28 mouse cellular contexts compared by ENCODE assay signal in genomic region chr16:38375182-38375581, GRCm38 (mm10). TPM values are rescaled to one million over a fixed set of nuclear protein-coding genes. Genes with fewer than 3 reads are reported as not detected.
DNase-seq lines count a peak whose midpoint lies in the region; ATAC-seq and TF ChIP-seq lines count a peak whose summit lies in the region.
"Had no signal": no experiment of that assay in that cellular context is flagged by ENCODE, and none has a peak within 500 bp of the region (broad histone marks: within the 10 kb centered on the region; RNA-seq: fewer than 3 reads in every experiment).

No protein-coding gene starts in this region.

- H3K9ac ChIP-seq in heart, embryonic 12.5 days, result peak overlapping the region; percentile 39
- no peak overlapping the region for H3K9ac ChIP-seq in heart, adult 2 months (ENCODE audit: low read depth, low read length)
- H3K9ac ChIP-seq in limb, embryonic 13.5 days, result 0 out of 2 replicates have a peak overlapping the region, but pooled peaks have one; percentile 19
- peak overlapping the region; percentile 48 for H3K9ac ChIP-seq in liver, postnatal 0 days (replicated peaks)
- no peak overlapping the region for H3K9ac ChIP-seq in forebrain, embryonic 15.5 days (replicated peaks)
- H3K9ac ChIP-seq: forebrain, postnatal 0 days; hindbrain, embryonic 15.5 days; limb, embryonic 12.5 days; lung, embryonic 15.5 days; midbrain, embryonic 12.5 days had no signal

- no peaks in the 10 kb centered on the region for H3K79me2 ChIP-seq in heart, adult 2 months (replicated peaks; ENCODE audit: control insufficient read depth, insufficient read depth, low read length)

- TF ChIP-seq CTCF in heart, adult 2 months (IDR thresholded peaks at IDR 0.05), result no peak
- TF ChIP-seq CTCF in bone marrow, adult 2 months (IDR thresholded peaks at IDR 0.05; ENCODE audit: control insufficient read depth, insufficient read depth, low read length), result no peak
- TF ChIP-seq CTCF in liver, postnatal 0 days (IDR thresholded peaks at IDR 0.05; ENCODE audit: low read depth), result no peak

- H3K9me3 ChIP-seq in heart, embryonic 12.5 days (replicated peaks), result no peaks in the 10 kb centered on the region
- no peaks in the 10 kb centered on the region for H3K9me3 ChIP-seq in limb, embryonic 13.5 days
- H3K9me3 ChIP-seq in limb, embryonic 10.5 days (replicated peaks), result no peaks in the 10 kb centered on the region
- no peaks in the 10 kb centered on the region for H3K9me3 ChIP-seq in liver, postnatal 0 days (ENCODE audit: low read length)
- no peaks in the 10 kb centered on the region for H3K9me3 ChIP-seq in forebrain, embryonic 15.5 days
- H3K9me3 ChIP-seq: embryonic facial prominence, embryonic 13.5 days; hindbrain, embryonic 15.5 days; limb, embryonic 12.5 days; lung, embryonic 15.5 days; midbrain, embryonic 12.5 days had no signal

- H3K27ac ChIP-seq in heart, embryonic 12.5 days (ENCODE audit: poor library complexity, severe bottlenecking), result 0 out of 2 replicates have a peak overlapping the region, but pooled peaks have one; percentile 12
- H3K27ac ChIP-seq in heart, adult 2 months, result no peak overlapping the region
- H3K27ac ChIP-seq in limb, embryonic 13.5 days, result no peak overlapping the region
- H3K27ac ChIP-seq in limb, embryonic 10.5 days, result no peak overlapping the region
- H3K27ac ChIP-seq in bone marrow, adult 2 months (ENCODE audit: control insufficient read depth, insufficient read depth, low read depth, low read length, poor library complexity), result no peak overlapping the region
- no peak overlapping the region for H3K27ac ChIP-seq in liver, postnatal 0 days (ENCODE audit: low read depth)
- no peak overlapping the region for H3K27ac ChIP-seq in forebrain, embryonic 15.5 days (replicated peaks)
- H3K27ac ChIP-seq: embryonic facial prominence, embryonic 13.5 days; limb, embryonic 12.5 days; lung, embryonic 15.5 days; midbrain, embryonic 12.5 days had no signal

- H3K4me1 ChIP-seq in heart, embryonic 12.5 days (replicated peaks), result peaks cover 64% of the 10 kb centered on the region
- H3K4me1 ChIP-seq in heart, adult 2 months (ENCODE audit: control insufficient read depth, insufficient read depth, low read length), result peaks cover 13% of the 10 kb centered on the region
- H3K4me1 ChIP-seq in limb, embryonic 13.5 days, result peaks cover 15% of the 10 kb centered on the region
- H3K4me1 ChIP-seq in limb, embryonic 10.5 days, result peaks cover 21% of the 10 kb centered on the region
- no peaks in the 10 kb centered on the region; the same call in 1 of the 2 replicates for H3K4me1 ChIP-seq in bone marrow, adult 2 months (ENCODE audit: control insufficient read depth, insufficient read depth, low read length)
- H3K4me1 ChIP-seq in liver, postnatal 0 days (ENCODE audit: insufficient read depth), result peaks cover 39% of the 10 kb centered on the region
- H3K4me1 ChIP-seq in forebrain, embryonic 15.5 days, result peaks cover 11% of the 10 kb centered on the region

- H3K27me3 ChIP-seq in heart, embryonic 12.5 days (replicated peaks), result no peaks in the 10 kb centered on the region
- no peaks in the 10 kb centered on the region for H3K27me3 ChIP-seq in heart, adult 2 months (ENCODE audit: control insufficient read depth, insufficient read depth, low read length)
- no peaks in the 10 kb centered on the region for H3K27me3 ChIP-seq in limb, embryonic 13.5 days
- no peaks in the 10 kb centered on the region for H3K27me3 ChIP-seq in limb, embryonic 10.5 days (ENCODE audit: low read depth, poor library complexity, severe bottlenecking)
- H3K27me3 ChIP-seq in liver, postnatal 0 days (ENCODE audit: insufficient read depth, low read length), result no peaks in the 10 kb centered on the region
- no peaks in the 10 kb centered on the region for H3K27me3 ChIP-seq in forebrain, embryonic 15.5 days
- H3K27me3 ChIP-seq: embryonic facial prominence, embryonic 13.5 days; hindbrain, embryonic 15.5 days; limb, embryonic 12.5 days; lung, embryonic 15.5 days; midbrain, embryonic 12.5 days had no signal

- no peak for TF ChIP-seq POLR2A in heart, adult 2 months (IDR thresholded peaks at IDR 0.05; ENCODE audit: insufficient read depth, low read depth, low read length)
- no peak for TF ChIP-seq POLR2A in bone marrow, adult 2 months (IDR thresholded peaks at IDR 0.05; ENCODE audit: borderline replicate concordance, control insufficient read depth, low read depth, low read length)

- intact Hi-C loops in heart, adult 2 months (cut with DNase I), result no loop called here

- 41% methylated on average over 7 of the region's 7 CpGs for WGBS in heart, embryonic 12.5 days
- 40% methylated on average over 7 of the region's 7 CpGs for WGBS in heart, adult 2 months
- WGBS in limb, embryonic 13.5 days, result 82% methylated on average over 7 of the region's 7 CpGs
- 86% methylated on average over 7 of the region's 7 CpGs for WGBS in limb, embryonic 10.5 days
- 58% methylated on average over 7 of the region's 7 CpGs for WGBS in bone marrow, adult 2 months
- WGBS in liver, postnatal 0 days (ENCODE audit: insufficient replicate concordance), result 41% methylated on average over 7 of the region's 7 CpGs
- WGBS in forebrain, embryonic 15.5 days, result 87% methylated on average over 7 of the region's 7 CpGs

- peak overlapping the region; percentile 10; the same call in 1 of the 2 replicates for H3K4me3 ChIP-seq in heart, embryonic 12.5 days
- no peak overlapping the region for H3K4me3 ChIP-seq in heart, adult 2 months
- no peak overlapping the region for H3K4me3 ChIP-seq in limb, embryonic 13.5 days
- H3K4me3 ChIP-seq in limb, embryonic 10.5 days, result no peak overlapping the region
- H3K4me3 ChIP-seq in bone marrow, adult 2 months (replicated peaks; ENCODE audit: control insufficient read depth, low read depth, low read length), result peak overlapping the region; percentile 34
- peak overlapping the region; percentile 56 for H3K4me3 ChIP-seq in liver, postnatal 0 days (ENCODE audit: low read depth, low read length)
- H3K4me3 ChIP-seq in forebrain, embryonic 15.5 days, result no peak overlapping the region
- H3K4me3 ChIP-seq: embryonic facial prominence, embryonic 13.5 days; hindbrain, embryonic 15.5 days; limb, embryonic 12.5 days; lung, embryonic 15.5 days; midbrain, embryonic 12.5 days had no signal

- peak overlapping the region; percentile 37 for H3K4me2 ChIP-seq in heart, embryonic 12.5 days
- H3K4me2 ChIP-seq in limb, embryonic 13.5 days (replicated peaks), result no peak overlapping the region
- peak overlapping the region; percentile 76 for H3K4me2 ChIP-seq in liver, postnatal 0 days (ENCODE audit: low read depth, low read length)
- H3K4me2 ChIP-seq in forebrain, embryonic 15.5 days (replicated peaks), result no peak overlapping the region
- H3K4me2 ChIP-seq: embryonic facial prominence, embryonic 13.5 days; hindbrain, embryonic 15.5 days; limb, embryonic 12.5 days; lung, embryonic 15.5 days; midbrain, embryonic 12.5 days had no signal

- ATAC-seq in heart, embryonic 12.5 days (ENCODE audit: insufficient number of reproducible peaks, low FRiP score), result no peak
- ATAC-seq in limb, embryonic 13.5 days (ENCODE audit: low FRiP score, low read depth), result no peak
- ATAC-seq in liver, postnatal 0 days, result no peak
- ATAC-seq in forebrain, embryonic 15.5 days (replicated peaks), result no peak
- ATAC-seq: activated CD4-positive, CD25-positive, alpha-beta regulatory T cell, adult 4 months; intestine, embryonic 16.5 days had no signal

- no peak for DNase-seq in heart, adult 2 months
- DNase-seq in limb, embryonic 10.5 days (ENCODE audit: low spot score), result no peak
- no peak for DNase-seq in liver, postnatal 0 days
- DNase-seq: adrenal gland, postnatal 10 days; cerebellum, adult 9-11 months; forebrain, postnatal 0 days; kidney, postnatal 36 days; lung, postnatal 4 days; retina, postnatal 1 day had no signal

- TF ChIP-seq EP300 in heart, adult 2 months (IDR thresholded peaks at IDR 0.05; ENCODE audit: insufficient read depth, low read depth, low read length), result no peak
- TF ChIP-seq EP300 in liver, postnatal 0 days (IDR thresholded peaks at IDR 0.05; ENCODE audit: low read depth), result no peak

- H3K36me3 ChIP-seq in heart, embryonic 12.5 days, result peaks cover 84% of the 10 kb centered on the region
- peaks cover 2% of the 10 kb centered on the region for H3K36me3 ChIP-seq in heart, adult 2 months (ENCODE audit: control insufficient read depth, insufficient read depth, low read length)
- H3K36me3 ChIP-seq in limb, embryonic 13.5 days, result no peaks in the 10 kb centered on the region
- no peaks in the 10 kb centered on the region for H3K36me3 ChIP-seq in limb, embryonic 10.5 days
- peaks cover 5% of the 10 kb centered on the region; the same call in 1 of the 2 replicates for H3K36me3 ChIP-seq in liver, postnatal 0 days (replicated peaks; ENCODE audit: insufficient read depth, low read length)
- H3K36me3 ChIP-seq in forebrain, embryonic 15.5 days, result no peaks in the 10 kb centered on the region
- H3K36me3 ChIP-seq: embryonic facial prominence, embryonic 13.5 days; hindbrain, embryonic 15.5 days; limb, embryonic 12.5 days; lung, embryonic 15.5 days; midbrain, embryonic 12.5 days had no signal

RNA-seq across cellular contexts. Expression of gene Popdc2, which starts 13.2 kb away (rescaled TPM):
- polyA plus RNA-seq in heart, embryonic 12.5 days (2016; fragmentation: Nextera tagmentation; extraction: Ambion mirVana), result 308 and 330 TPM in 2 replicates
- 100 to 1,000 TPM; 462 to 476 TPM for total RNA-seq in heart, adult 2 months (2021)
- polyA plus RNA-seq in heart, adult 2 months (2012; rRNA removed), result 695 and 745 TPM in 2 replicates
- polyA plus RNA-seq in limb, embryonic 13.5 days (2015; fragmentation: Nextera tagmentation; extraction: Ambion mirVana), result 3.3 and 3.5 TPM in 2 replicates
- polyA plus RNA-seq in limb, embryonic 10.5 days (2016; fragmentation: Nextera tagmentation; extraction: Ambion mirVana), result 1.3 and 3.1 TPM in 2 replicates
- polyA plus RNA-seq in bone marrow, adult 2 months (2011; ENCODE audit: insufficient read depth, insufficient read length, low replicate concordance, missing spikeins), result 12.5 and 20.9 TPM in 2 replicates
- polyA plus RNA-seq in liver, postnatal 0 days (2015; fragmentation: Nextera tagmentation; extraction: Ambion mirVana), result 10.8 and 12.6 TPM in 2 replicates
- 0.22 and 0.42 TPM in 2 replicates for polyA plus RNA-seq in forebrain, embryonic 15.5 days (2015; fragmentation: Nextera tagmentation; extraction: Ambion mirVana)
- total RNA-seq: monocyte, adult 5-6 weeks had no signal

RNA-seq across cellular contexts. Expression of gene Gm21987, which starts 28.3 kb away (rescaled TPM):
- 2.5 and 3.8 TPM in 2 replicates for polyA plus RNA-seq in heart, embryonic 12.5 days (2016; fragmentation: Nextera tagmentation; extraction: Ambion mirVana)
- total RNA-seq in heart, adult 2 months (2021), result not detected
- polyA plus RNA-seq in heart, adult 2 months (2012; rRNA removed), result not detected in 2 replicates
- polyA plus RNA-seq in limb, embryonic 13.5 days (2015; fragmentation: Nextera tagmentation; extraction: Ambion mirVana), result not detected in 2 replicates
- not detected in 2 replicates for polyA plus RNA-seq in limb, embryonic 10.5 days (2016; fragmentation: Nextera tagmentation; extraction: Ambion mirVana)
- not detected in 2 replicates for polyA plus RNA-seq in bone marrow, adult 2 months (2011; ENCODE audit: insufficient read depth, insufficient read length, low replicate concordance, missing spikeins)
- polyA plus RNA-seq in liver, postnatal 0 days (2015; fragmentation: Nextera tagmentation; extraction: Ambion mirVana), result not detected in 2 replicates
- not detected in 2 replicates for polyA plus RNA-seq in forebrain, embryonic 15.5 days (2015; fragmentation: Nextera tagmentation; extraction: Ambion mirVana)
- total RNA-seq: adrenal gland, postnatal 10 days; forebrain, postnatal 0 days; layer of hippocampus, postnatal 10 days; left cerebral cortex, adult 8-10 months; monocyte, adult 5-6 weeks had no signal
- polyA plus RNA-seq: activated CD4-positive, CD25-positive, alpha-beta regulatory T cell, adult 4 months; brain, embryonic 14.5 days; cortical plate, adult 2 months; embryonic facial prominence, embryonic 13.5 days; forebrain, postnatal 0 days; gonadal fat pad, adult 2 months; hindbrain, embryonic 15.5 days; kidney, embryonic 14.5 days; limb, embryonic 12.5 days; lung, embryonic 15.5 days; midbrain, embryonic 12.5 days; neural tube, embryonic 11.5 days had no signal

RNA-seq across cellular contexts. Expression of gene Cox17, which starts 28.4 kb away (rescaled TPM):
- polyA plus RNA-seq in heart, embryonic 12.5 days (2016; fragmentation: Nextera tagmentation; extraction: Ambion mirVana), result 301 and 307 TPM in 2 replicates
- total RNA-seq in heart, adult 2 months (2021), result 100 to 1,000 TPM; 295 to 358 TPM
- polyA plus RNA-seq in heart, adult 2 months (2012; rRNA removed), result 190 and 221 TPM in 2 replicates
- polyA plus RNA-seq in limb, embryonic 13.5 days (2015; fragmentation: Nextera tagmentation; extraction: Ambion mirVana), result 98.8 and 106 TPM in 2 replicates
- 119 and 132 TPM in 2 replicates for polyA plus RNA-seq in limb, embryonic 10.5 days (2016; fragmentation: Nextera tagmentation; extraction: Ambion mirVana)
- 219 and 283 TPM in 2 replicates for polyA plus RNA-seq in bone marrow, adult 2 months (2011; ENCODE audit: insufficient read depth, insufficient read length, low replicate concordance, missing spikeins)
- polyA plus RNA-seq in liver, postnatal 0 days (2015; fragmentation: Nextera tagmentation; extraction: Ambion mirVana), result 274 and 276 TPM in 2 replicates
- 102 and 113 TPM in 2 replicates for polyA plus RNA-seq in forebrain, embryonic 15.5 days (2015; fragmentation: Nextera tagmentation; extraction: Ambion mirVana)

RNA-seq across cellular contexts. Expression of gene Maats1, which starts 33.2 kb away (rescaled TPM):
- 0.09 TPM in 1 of 2 replicates, not detected in the other for polyA plus RNA-seq in heart, embryonic 12.5 days (2016; fragmentation: Nextera tagmentation; extraction: Ambion mirVana)
- not detected for total RNA-seq in heart, adult 2 months (2021)
- polyA plus RNA-seq in heart, adult 2 months (2012; rRNA removed), result 0.20 TPM in 1 of 2 replicates, not detected in the other
- 0.08 and 0.10 TPM in 2 replicates for polyA plus RNA-seq in limb, embryonic 13.5 days (2015; fragmentation: Nextera tagmentation; extraction: Ambion mirVana)
- polyA plus RNA-seq in limb, embryonic 10.5 days (2016; fragmentation: Nextera tagmentation; extraction: Ambion mirVana), result 0.10 TPM in 1 of 2 replicates, not detected in the other
- polyA plus RNA-seq in bone marrow, adult 2 months (2011; ENCODE audit: insufficient read depth, insufficient read length, low replicate concordance, missing spikeins), result not detected in 2 replicates
- polyA plus RNA-seq in liver, postnatal 0 days (2015; fragmentation: Nextera tagmentation; extraction: Ambion mirVana), result 0.04 TPM in 1 of 2 replicates, not detected in the other
- polyA plus RNA-seq in forebrain, embryonic 15.5 days (2015; fragmentation: Nextera tagmentation; extraction: Ambion mirVana), result 0.54 and 1.0 TPM in 2 replicates
- total RNA-seq: monocyte, adult 5-6 weeks had no signal
- polyA plus RNA-seq: kidney, embryonic 14.5 days had no signal

RNA-seq across cellular contexts. Expression of gene Pla1a, which starts 57.8 kb away (rescaled TPM):
- polyA plus RNA-seq in heart, embryonic 12.5 days (2016; fragmentation: Nextera tagmentation; extraction: Ambion mirVana), result 0.17 and 0.28 TPM in 2 replicates
- 1 to 10 TPM; 6.8 to 8.8 TPM for total RNA-seq in heart, adult 2 months (2021)
- polyA plus RNA-seq in heart, adult 2 months (2012; rRNA removed), result 9.6 and 13.6 TPM in 2 replicates
- polyA plus RNA-seq in limb, embryonic 13.5 days (2015; fragmentation: Nextera tagmentation; extraction: Ambion mirVana), result 0.31 and 0.37 TPM in 2 replicates
- polyA plus RNA-seq in limb, embryonic 10.5 days (2016; fragmentation: Nextera tagmentation; extraction: Ambion mirVana), result 0.11 TPM in 1 of 2 replicates, not detected in the other
- 1.5 TPM in 1 of 2 replicates, not detected in the other for polyA plus RNA-seq in bone marrow, adult 2 months (2011; ENCODE audit: insufficient read depth, insufficient read length, low replicate concordance, missing spikeins)
- polyA plus RNA-seq in liver, postnatal 0 days (2015; fragmentation: Nextera tagmentation; extraction: Ambion mirVana), result 49.8 and 55.8 TPM in 2 replicates
- polyA plus RNA-seq in forebrain, embryonic 15.5 days (2015; fragmentation: Nextera tagmentation; extraction: Ambion mirVana), result 0.34 and 0.41 TPM in 2 replicates
- total RNA-seq: monocyte, adult 5-6 weeks had no signal
- polyA plus RNA-seq: activated CD4-positive, CD25-positive, alpha-beta regulatory T cell, adult 4 months had no signal

Comparison
In these comparisons a context has a peak if more than half of its experiments do, and no peak if none do; other contexts are left out.
1. H3K4me3 ChIP-seq: peak in heart, embryonic 12.5 days (single experiment), bone marrow, adult 2 months (single experiment) and liver, postnatal 0 days (single experiment); none in heart, adult 2 months (single experiment), limb, embryonic 13.5 days (single experiment), limb, embryonic 10.5 days (single experiment) and forebrain, embryonic 15.5 days (single experiment).
2. H3K9ac ChIP-seq: peak in heart, embryonic 12.5 days (single experiment), limb, embryonic 13.5 days (single experiment) and liver, postnatal 0 days (single experiment); none in heart, adult 2 months (single experiment) and forebrain, embryonic 15.5 days (single experiment).
3. H3K4me2 ChIP-seq: peak in heart, embryonic 12.5 days (single experiment) and liver, postnatal 0 days (single experiment); none in limb, embryonic 13.5 days (single experiment) and forebrain, embryonic 15.5 days (single experiment).
4. RNA of gene Popdc2, which starts 13.2 kb away (polyA plus RNA-seq): 695 to 745 TPM in heart, adult 2 months and 308 to 330 TPM in heart, embryonic 12.5 days; 12.5 to 20.9 TPM in bone marrow, adult 2 months, 10.8 to 12.6 TPM in liver, postnatal 0 days, 3.3 to 3.5 TPM in limb, embryonic 13.5 days, 1.3 to 3.1 TPM in limb, embryonic 10.5 days and 0.22 to 0.42 TPM in forebrain, embryonic 15.5 days; every median in the first group is over 10 times any median in the second.